Mouse (Mus musculus): ENCODE measurements around the gene Ctcf. TPM values are rescaled to one million over a fixed set of nuclear protein-coding genes. Genes with fewer than 3 reads are reported as not detected.

The Ctcf gene
- polyA plus RNA-seq, 1 experiment from 2014 or later, result 76.9 TPM

GRCm38 (mm10) chr8:105702001-105702401, 65.6 kb downstream of the Ctcf start:
- ATAC-seq (ENCODE audit: low FRiP score), result peak; percentile 5; the same call in 1 of the 2 replicates
- H3K36me3 ChIP-seq (replicated peaks; ENCODE audit: control insufficient read depth, insufficient read depth), result peaks cover 38% of the 10 kb centered on the region
- H3K4me2 ChIP-seq (replicated peaks), result peak overlapping the region; percentile 80
- H3K27ac ChIP-seq, result peak overlapping the region; percentile 91
- no peaks in the 10 kb centered on the region for H3K27me3 ChIP-seq (ENCODE audit: control insufficient read depth, insufficient read depth, low read length)
- 34% methylated on average over 18 of the region's 18 CpGs for WGBS
- H3K4me1 ChIP-seq (replicated peaks; ENCODE audit: control insufficient read depth, insufficient read depth, low read length), result peaks cover 17% of the 10 kb centered on the region
- peak overlapping the region; percentile 61 for H3K9ac ChIP-seq
- DNase-seq (ENCODE audit: low spot score), result no peak
- H3K9me3 ChIP-seq (ENCODE audit: control insufficient read depth, low read length), result no peaks in the 10 kb centered on the region
- H3K4me3 ChIP-seq (replicated peaks; ENCODE audit: low read length), result peak overlapping the region; percentile 65

GRCm38 (mm10) chr8:105702731-105703415, 66.5 kb downstream of the Ctcf start:
- Histone ChIP-seq H3K4me1 (replicated peaks; ENCODE audit: control insufficient read depth, insufficient read depth, low read length) (peaks cover 24% of the 10 kb centered on the region), H3K4me2 (replicated peaks) (peak overlapping the region; percentile 80; the same call in 1 of the 2 replicates), H3K9me3 (ENCODE audit: control insufficient read depth, low read length) (no peaks in the 10 kb centered on the region), H3K9ac (no peak overlapping the region), H3K4me3 (replicated peaks; ENCODE audit: low read length) (0 out of 2 replicates have a peak overlapping the region, but pooled peaks have one; percentile 65), H3K36me3 (replicated peaks; ENCODE audit: control insufficient read depth, insufficient read depth) (peaks cover 29% of the 10 kb centered on the region), H3K27me3 (ENCODE audit: control insufficient read depth, insufficient read depth, low read length) (no peaks in the 10 kb centered on the region), H3K27ac (no peak overlapping the region)
- DNase-seq (ENCODE audit: low spot score) (no peak), ATAC-seq (ENCODE audit: low FRiP score) (no peak)
- WGBS, result 94% methylated on average over 24 of the region's 24 CpGs

DNA sequence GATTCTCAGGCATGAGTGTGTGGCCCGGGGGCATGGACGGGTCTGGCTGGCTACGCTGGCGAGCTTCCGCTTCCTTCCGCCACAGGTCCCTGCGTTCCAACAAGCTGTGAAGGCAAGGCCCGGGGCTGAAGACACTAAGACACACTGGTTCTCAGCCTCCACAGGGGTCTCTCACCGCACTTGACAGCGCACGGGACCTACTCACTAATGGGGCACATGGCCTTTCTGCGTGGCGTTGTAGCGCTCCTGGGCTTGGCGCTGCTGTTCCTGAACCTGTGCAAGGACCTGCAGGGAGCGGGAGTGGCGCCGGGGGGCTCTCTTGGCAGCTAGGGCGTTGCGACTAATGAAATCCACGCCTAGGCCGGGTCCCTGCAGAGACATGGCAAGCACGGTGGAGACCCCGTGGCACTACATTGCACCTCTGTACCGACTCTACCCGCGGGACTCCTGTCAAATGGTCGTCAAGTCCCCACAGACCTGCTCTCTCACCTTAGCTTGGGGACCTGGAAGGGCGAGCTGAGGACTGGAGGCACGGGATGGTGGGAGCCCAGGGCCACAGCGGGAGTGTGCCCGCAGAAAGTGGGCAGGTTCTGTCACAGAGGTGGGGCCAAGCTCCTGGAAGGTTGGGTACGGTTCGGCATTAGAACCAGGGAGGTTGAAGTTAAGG, 67.9 kb downstream of the Ctcf start:
- no peak overlapping the region for H3K4me3 ChIP-seq (replicated peaks; ENCODE audit: low read length)
- no peaks in the 10 kb centered on the region for H3K27me3 ChIP-seq (ENCODE audit: control insufficient read depth, insufficient read depth, low read length)
- WGBS, result 91% methylated on average over 34 of the region's 34 CpGs
- ATAC-seq (ENCODE audit: low FRiP score), result no peak
- DNase-seq (ENCODE audit: low spot score), result no peak
- H3K9ac ChIP-seq, result no peak overlapping the region
- no peaks in the 10 kb centered on the region for H3K9me3 ChIP-seq (ENCODE audit: control insufficient read depth, low read length)
- no peak overlapping the region for H3K4me2 ChIP-seq (replicated peaks)
- H3K27ac ChIP-seq, result no peak overlapping the region
- H3K36me3 ChIP-seq (replicated peaks; ENCODE audit: control insufficient read depth, insufficient read depth), result peaks cover 18% of the 10 kb centered on the region; the same call in 1 of the 2 replicates
- peaks cover 24% of the 10 kb centered on the region for H3K4me1 ChIP-seq (replicated peaks; ENCODE audit: control insufficient read depth, insufficient read depth, low read length)

DNA sequence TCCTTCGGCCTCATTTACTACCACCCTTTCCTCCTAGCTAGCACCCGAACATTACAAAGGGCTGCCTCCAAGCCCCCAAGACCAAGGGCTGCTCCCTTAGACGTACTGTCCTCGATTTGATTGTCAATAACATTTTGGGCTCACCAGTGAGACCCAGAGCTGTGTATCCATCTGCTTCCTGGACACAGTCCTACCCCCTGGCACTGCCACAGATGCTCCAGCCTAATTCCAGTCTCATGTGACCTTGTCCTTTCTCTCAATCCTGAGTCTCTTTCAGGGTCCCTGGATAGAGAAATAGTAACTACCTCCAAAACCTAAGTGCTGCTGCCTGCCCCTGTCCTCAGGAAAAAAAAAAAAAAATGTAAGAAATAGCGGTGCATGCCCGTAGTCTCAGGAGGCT, 68.6 kb downstream of the Ctcf start:
- Histone ChIP-seq H3K9ac (no peak overlapping the region), H3K4me1 (replicated peaks; ENCODE audit: control insufficient read depth, insufficient read depth, low read length) (peaks cover 21% of the 10 kb centered on the region), H3K27me3 (ENCODE audit: control insufficient read depth, insufficient read depth, low read length) (no peaks in the 10 kb centered on the region), H3K9me3 (ENCODE audit: control insufficient read depth, low read length) (no peaks in the 10 kb centered on the region), H3K4me2 (replicated peaks) (no peak overlapping the region), H3K4me3 (replicated peaks; ENCODE audit: low read length) (no peak overlapping the region), H3K36me3 (replicated peaks; ENCODE audit: control insufficient read depth, insufficient read depth) (0 out of 2 replicates have a peak, but pooled peaks cover 14% of the 10 kb centered on the region), H3K27ac (no peak overlapping the region)
- DNase-seq (ENCODE audit: low spot score), result no peak
- ATAC-seq (ENCODE audit: low FRiP score), result no peak
- WGBS, result 91% methylated on average over 6 of the region's 6 CpGs

GRCm38 (mm10) chr8:105706426-105706825, 70.1 kb downstream of the Ctcf start:
- ATAC-seq (ENCODE audit: low FRiP score) (no peak), DNase-seq (ENCODE audit: low spot score) (no peak)
- Histone ChIP-seq H3K36me3 (replicated peaks; ENCODE audit: control insufficient read depth, insufficient read depth) (0 out of 2 replicates have a peak, but pooled peaks cover 14% of the 10 kb centered on the region), H3K4me2 (replicated peaks) (peak overlapping the region; percentile 91), H3K27ac (no peak overlapping the region), H3K9ac (no peak overlapping the region), H3K27me3 (ENCODE audit: control insufficient read depth, insufficient read depth, low read length) (no peaks in the 10 kb centered on the region), H3K9me3 (ENCODE audit: control insufficient read depth, low read length) (no peaks in the 10 kb centered on the region), H3K4me1 (replicated peaks; ENCODE audit: control insufficient read depth, insufficient read depth, low read length) (peaks cover 17% of the 10 kb centered on the region), H3K4me3 (replicated peaks; ENCODE audit: low read length) (no peak overlapping the region)
- WGBS, result 78% methylated on average over 12 of the region's 12 CpGs

DNA sequence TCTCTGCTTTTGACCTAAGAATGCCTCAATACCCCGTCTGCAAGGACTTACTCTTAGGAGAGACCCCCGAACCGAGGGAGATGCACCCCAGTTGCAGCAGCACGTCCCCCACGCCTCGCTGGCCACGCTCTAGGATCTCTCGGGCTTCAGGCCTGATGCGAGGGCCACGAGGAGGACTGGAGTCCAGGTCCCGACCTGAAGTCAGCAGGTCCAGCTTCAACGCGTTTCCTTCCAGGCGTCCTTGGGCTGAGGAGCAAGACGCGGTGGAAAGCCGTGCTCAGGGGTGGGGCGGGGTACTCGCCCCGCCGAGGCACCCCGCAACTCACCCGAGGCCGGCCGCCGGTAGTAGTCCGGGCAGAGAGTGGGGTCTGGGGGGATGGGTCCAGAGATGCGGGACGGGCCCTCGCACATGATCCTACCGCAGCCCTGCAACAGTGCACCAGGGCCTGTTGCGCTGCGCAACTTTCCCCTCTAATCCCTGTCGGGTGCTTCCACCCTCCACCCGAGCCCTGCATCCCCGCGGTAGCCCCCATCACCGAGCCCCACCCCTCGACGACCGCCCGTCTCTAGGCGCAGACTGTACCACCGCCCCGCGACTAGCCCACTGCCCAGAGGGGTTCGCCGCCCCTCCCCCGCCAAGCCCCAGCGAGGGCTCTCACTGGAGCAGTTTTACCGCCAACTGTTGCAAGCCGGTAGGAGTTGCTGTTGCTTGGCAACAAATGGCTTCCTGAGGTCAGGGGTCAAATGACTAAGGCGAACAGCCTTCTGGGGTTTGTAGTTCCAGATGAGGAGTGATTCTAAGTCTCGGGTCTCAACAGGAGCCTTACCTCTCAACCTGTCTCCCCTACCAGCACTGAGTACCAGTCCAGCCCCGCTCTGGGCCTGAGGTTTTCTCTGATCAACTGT, 71.4 kb downstream of the Ctcf start, which contains the start of the genes 4933405L10Rik and Enkd1:
TSS of gene 4933405L10Rik (plus strand) at position 158 of the 906 bp plus-strand sequence.
TSS of gene Enkd1 (minus strand) at position 713 of the 906 bp plus-strand sequence.
- Histone ChIP-seq H3K4me3 (replicated peaks; ENCODE audit: low read length) (peak within 1 kb of the TSS; percentile 52), H3K27me3 (ENCODE audit: control insufficient read depth, insufficient read depth, low read length) (no peaks in the 10 kb centered on the region), H3K27ac (no peak within 1 kb of the TSS), H3K36me3 (replicated peaks; ENCODE audit: control insufficient read depth, insufficient read depth) (0 out of 2 replicates have a peak, but pooled peaks cover 12% of the 10 kb centered on the region), H3K9ac (peak within 1 kb of the TSS; percentile 62), H3K4me2 (replicated peaks) (peak within 1 kb of the TSS; percentile 91), H3K9me3 (ENCODE audit: control insufficient read depth, low read length) (no peaks in the 10 kb centered on the region), H3K4me1 (replicated peaks; ENCODE audit: control insufficient read depth, insufficient read depth, low read length) (peaks cover 10% of the 10 kb centered on the region)
- DNase-seq (ENCODE audit: low spot score) (peak; percentile 94), ATAC-seq (ENCODE audit: low FRiP score) (peak; percentile 85)
- WGBS, result 1% methylated on average over 54 of the region's 55 CpGs

DNA sequence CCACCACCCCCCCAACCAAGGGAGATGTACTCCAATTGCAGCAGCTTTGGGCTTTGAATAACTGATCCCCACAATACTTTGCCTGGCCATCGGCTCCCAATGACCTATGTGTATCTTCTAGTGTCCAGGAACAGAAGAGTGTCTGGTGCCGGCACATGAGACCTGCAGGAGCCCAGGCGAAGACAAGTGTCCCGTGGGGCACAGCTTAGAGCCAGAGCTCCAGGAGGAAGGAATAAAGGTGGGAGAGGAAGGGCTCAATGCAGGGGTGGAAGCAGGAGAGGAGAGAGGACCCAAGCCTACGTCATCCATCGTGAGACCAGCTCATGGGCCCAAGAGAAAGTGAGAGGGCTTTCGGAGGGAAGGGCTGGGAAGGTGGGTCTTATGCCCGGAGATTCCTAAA, 72.3 kb downstream of the Ctcf start:
- H3K4me1 ChIP-seq (replicated peaks; ENCODE audit: control insufficient read depth, insufficient read depth, low read length), result peaks cover 10% of the 10 kb centered on the region
- H3K4me3 ChIP-seq (replicated peaks; ENCODE audit: low read length), result no peak overlapping the region
- no peaks in the 10 kb centered on the region for H3K9me3 ChIP-seq (ENCODE audit: control insufficient read depth, low read length)
- H3K27ac ChIP-seq, result no peak overlapping the region
- no peak overlapping the region for H3K4me2 ChIP-seq (replicated peaks)
- ATAC-seq (ENCODE audit: low FRiP score), result no peak
- 0 out of 2 replicates have a peak, but pooled peaks cover 2% of the 10 kb centered on the region for H3K36me3 ChIP-seq (replicated peaks; ENCODE audit: control insufficient read depth, insufficient read depth)
- H3K9ac ChIP-seq, result no peak overlapping the region
- 94% methylated on average over 8 of the region's 8 CpGs for WGBS
- DNase-seq (ENCODE audit: low spot score), result no peak
- no peaks in the 10 kb centered on the region for H3K27me3 ChIP-seq (ENCODE audit: control insufficient read depth, insufficient read depth, low read length)

DNA sequence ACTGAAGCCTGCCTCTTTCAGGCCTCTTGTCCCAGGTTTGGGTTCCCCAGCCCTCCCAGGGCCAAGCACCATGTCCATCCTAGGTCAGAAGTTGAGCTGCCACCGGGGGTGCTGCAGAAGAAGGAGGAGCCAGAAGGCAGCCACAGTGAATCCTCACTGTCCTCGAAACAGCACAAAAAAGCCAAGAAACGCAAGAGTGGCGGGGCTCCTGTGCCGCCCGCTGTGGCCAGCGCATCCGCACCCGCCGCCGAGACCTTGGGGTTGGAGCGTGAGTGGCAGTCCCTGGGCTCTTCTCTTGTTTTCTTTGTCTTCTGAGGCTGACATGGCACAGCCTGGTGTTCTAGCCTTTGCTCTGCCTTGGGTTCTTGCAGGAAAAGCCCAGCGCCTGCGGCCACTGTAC, 72.9 kb downstream of the Ctcf start:
- Histone ChIP-seq H3K4me3 (replicated peaks; ENCODE audit: low read length) (no peak overlapping the region), H3K9ac (no peak overlapping the region)

More for the DNA sequence above, 72.9 kb downstream of the Ctcf start:
- DNase-seq (ENCODE audit: low spot score) (no peak), ATAC-seq (ENCODE audit: low FRiP score) (no peak)
- Histone ChIP-seq H3K27ac (no peak overlapping the region), H3K36me3 (replicated peaks; ENCODE audit: control insufficient read depth, insufficient read depth) (0 out of 2 replicates have a peak, but pooled peaks cover 1% of the 10 kb centered on the region), H3K9me3 (ENCODE audit: control insufficient read depth, low read length) (no peaks in the 10 kb centered on the region), H3K4me1 (replicated peaks; ENCODE audit: control insufficient read depth, insufficient read depth, low read length) (peaks cover 10% of the 10 kb centered on the region), H3K27me3 (ENCODE audit: control insufficient read depth, insufficient read depth, low read length) (no peaks in the 10 kb centered on the region), H3K4me2 (replicated peaks) (no peak overlapping the region)
- WGBS, result 77% methylated on average over 14 of the region's 14 CpGs

Measured in hindbrain, embryonic 14.5 days (tissue).